Mouse (Mus musculus): ENCODE data around the gene Itih3.

Gene Itih3

DNA sequence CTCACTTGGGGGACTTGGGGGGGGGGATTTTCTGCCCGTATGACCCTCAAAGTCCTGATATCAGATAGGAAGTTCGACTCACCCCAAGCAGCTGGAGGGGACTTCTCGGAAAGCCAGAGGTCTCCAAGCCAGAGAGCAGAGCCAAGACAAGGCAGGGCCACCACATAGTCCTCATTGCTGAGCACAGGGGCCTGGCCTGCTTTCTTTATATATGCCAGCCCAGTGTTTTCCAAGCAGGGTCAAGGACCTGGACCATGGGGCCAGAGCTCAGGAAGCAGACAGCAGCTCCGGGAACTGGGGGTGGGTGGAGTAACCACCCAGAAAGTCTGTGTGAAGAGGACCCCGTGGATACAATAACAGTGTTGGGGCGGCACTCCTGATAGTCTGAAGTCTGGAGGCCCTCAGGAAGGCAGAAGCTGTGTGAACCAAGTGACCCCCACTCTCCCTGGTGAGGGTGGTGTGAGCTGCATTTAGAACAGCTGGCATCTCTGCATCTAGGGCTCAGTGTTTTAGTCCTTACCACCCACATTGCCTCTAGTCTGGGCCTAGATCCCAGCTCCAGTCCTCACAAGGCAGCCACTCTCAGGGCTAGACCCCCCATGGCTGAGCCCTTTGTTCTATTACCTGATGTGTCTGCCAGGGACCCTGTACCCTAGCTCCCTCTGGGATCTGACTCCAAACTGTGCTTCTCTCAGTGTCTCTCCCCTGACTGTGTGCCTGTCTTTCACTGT is at the start of gene Itih3:
TSS of gene Itih3 (minus strand) at position 386 of the 731 bp plus-strand sequence.
- DNase-seq (ENCODE audit: low read depth) = no peak

DNA sequence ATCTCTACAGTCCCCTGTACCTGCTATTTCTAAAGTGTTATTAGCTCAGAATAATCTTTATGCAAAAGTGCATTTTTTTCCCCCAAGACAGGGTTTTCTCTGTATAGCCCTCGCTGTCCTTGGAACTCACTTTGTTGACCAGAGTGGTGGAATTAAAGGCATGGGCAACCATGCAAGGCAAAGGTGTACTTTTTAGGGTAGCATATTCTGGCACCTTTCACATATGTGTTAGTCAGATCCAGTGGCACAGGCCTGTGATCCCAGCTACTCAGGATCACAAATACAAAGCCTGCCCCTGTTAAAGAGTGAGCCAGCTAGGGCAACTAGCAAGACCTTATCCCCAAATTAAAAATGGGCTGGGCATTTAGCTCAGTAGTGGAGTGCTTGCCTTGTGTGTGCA is 36.8 kb upstream of the Itih3 start:
- no peak for DNase-seq (ENCODE audit: low read depth)

DNA sequence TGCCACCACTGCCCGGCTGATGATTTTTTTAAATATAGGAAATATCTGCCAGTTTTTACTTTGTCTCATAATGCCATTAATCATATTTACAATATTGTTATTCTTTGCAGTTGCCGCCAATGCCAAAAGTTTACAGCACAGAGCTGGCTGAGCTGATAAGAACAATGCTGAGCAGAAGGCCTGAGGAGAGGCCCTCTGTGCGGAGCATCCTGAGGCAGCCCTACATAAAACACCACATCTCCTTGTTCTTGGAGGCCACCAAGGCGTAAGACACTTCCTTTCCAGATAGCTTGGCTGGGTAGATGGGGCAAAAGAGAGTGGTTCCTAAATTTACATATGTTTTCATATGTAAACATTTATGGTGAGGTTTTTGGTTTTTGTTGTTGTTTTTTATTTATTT is 35.5 kb upstream of the Itih3 start:
- DNase-seq (ENCODE audit: low read depth) = no peak

DNA sequence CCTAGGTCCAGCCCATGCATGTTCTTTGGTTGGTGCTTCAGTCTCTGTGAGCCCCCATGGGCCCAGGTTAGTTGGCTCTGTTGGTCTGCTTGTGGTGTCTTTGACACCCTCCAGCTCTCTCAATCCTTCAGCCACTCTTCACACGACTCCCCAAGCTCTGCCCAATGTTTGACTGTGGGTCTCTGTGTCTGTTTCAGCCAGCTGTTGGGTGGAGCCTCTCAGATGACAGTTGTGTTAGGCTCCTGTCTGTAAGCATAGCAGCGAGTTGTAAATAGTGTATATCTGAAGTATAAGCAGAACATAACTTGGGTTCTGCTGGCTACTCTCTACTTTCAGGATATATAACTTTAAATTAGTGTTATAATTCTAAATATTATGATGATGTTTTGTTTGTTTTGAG is 35.0 kb upstream of the Itih3 start:
- DNase-seq (ENCODE audit: low read depth) = no peak

DNA sequence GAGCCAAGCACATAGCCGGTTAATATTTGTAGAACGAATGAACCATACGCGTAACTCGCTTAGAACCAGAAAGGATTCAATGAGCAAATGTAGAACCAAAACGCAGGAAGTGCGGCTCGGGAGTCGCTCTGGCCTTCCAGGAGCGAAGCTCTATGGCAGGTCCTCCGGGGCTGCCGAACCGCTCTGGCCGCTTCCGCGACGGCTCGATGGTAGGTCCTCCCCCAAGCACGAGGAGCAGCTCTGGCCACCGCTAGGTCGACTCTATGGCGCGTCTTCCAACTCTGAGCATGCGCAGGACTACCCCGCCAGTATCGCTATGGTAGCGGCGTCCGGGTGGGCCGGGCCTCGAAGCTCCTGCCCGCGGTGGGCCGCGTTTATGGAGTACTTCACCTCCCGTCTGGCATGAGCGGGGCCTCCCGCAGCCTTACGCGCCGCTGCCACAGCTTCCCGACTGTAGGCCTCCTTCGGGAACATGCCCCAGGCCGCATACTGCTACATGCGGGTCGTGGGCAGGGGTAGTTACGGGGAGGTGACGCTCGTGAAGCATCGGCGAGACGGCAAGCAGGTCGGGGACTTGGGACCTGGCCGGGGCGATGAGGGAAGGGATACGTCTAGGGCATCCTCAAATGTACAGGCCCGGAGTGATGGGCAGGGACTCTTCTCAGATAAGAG is 27.7 kb upstream of the Itih3 start, which contains the start of gene Nek4:
TSS of gene Nek4 (plus strand) at position 224 of the 672 bp plus-strand sequence.
- DNase-seq (ENCODE audit: low read depth) = peak; percentile 96

DNA sequence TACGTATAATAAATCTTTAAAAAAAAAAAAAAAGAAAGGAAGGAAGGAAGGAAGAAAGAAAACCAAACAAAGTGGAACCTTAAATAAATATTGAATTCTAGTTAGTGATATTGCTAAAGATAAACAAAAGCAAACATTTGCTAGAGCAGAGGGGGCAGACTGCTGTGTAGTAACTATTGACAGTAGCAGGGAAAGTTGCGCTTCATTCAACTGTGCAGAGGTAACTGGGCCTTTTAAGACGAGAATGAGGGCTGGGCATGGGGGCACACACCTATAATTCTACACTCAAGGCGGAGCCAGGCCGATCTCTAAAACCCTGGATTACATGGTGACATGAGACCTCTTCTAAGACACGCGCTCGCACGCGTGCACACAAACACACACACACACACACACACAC is 26.4 kb upstream of the Itih3 start:
- no peak for DNase-seq (ENCODE audit: low read depth)

DNA sequence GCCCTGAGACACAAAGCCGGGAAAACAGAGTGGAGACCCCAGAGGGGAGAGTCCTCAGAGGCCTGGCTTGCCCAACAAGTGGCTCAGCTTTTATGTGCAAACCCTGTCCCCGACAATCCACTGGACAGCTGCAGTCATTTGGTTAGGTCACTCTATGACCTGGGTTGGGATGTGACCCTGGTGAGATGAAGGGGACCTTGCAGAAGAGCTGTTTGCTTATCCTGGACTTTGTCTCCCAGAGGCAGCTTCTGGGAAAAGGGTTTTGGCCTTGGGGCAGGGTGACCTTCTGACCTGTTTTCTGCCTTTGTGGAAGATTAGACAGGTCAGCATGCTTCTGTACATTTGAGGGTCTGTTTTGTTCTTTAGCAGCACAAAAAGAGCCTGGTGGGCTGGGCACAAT is 21.2 kb upstream of the Itih3 start:
- DNase-seq (ENCODE audit: low read depth) = no peak

DNA sequence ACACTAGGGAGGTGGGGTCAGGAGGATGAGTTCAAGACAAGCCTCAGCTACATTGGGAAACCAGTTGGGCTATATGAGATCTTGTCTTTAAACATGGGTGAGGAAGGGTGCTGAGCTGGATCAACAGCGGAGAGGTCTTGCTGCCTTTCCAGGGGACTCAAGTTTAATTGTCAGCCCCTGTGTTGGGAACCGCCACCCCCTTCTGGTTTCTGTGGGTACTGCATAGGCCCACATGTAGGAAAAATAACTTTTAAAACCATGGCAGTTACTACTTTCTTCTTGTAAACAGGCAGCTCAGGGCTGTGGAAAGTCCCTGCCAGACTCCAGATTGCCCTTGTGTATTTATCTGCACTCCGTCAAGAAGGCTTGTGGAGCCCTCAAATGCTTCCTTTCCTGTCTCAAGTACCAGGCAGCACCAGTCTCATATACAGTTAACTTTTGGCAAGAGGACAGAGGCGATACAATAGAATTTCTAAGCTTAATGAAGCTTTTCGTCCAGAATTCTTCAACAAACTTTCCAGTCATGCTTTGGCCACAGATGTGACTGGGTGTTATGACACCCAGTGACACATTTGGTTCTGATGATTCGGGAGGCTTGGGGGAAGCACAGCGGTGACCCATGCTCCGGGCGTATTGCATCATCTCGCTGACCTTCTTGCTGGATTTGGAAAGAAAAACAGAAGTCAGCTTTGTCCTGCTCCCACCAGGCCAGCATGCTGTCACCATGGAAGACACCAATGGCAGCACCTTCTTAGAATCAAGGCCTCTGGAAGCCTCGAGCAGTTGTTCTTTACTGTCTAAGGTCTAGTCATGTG is 20.5 kb upstream of the Itih3 start:
- peak; percentile 85 for DNase-seq (ENCODE audit: low read depth)

DNA sequence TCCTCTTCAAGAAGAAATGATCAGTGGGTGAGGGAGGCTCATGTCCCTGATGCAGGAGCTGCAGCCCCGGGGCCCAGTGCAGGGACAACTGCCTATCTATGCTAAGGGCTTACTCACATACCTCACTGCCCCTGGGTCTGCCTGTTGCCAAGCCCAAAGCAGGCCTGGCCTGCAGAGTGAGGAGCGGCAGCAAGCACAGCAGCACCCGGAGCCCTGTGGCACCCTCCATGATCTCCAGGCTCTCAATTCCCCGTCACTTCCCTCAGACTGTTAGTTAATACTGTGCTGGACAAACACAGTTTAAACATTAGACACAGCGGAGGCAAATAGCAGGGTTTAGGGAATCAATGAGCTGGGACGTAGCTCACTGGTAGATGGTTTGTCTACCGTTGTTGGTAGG is 19.5 kb upstream of the Itih3 start, which contains the start of gene Itih1:
TSS of gene Itih1 (minus strand) at position 252 of the 400 bp plus-strand sequence.
- DNase-seq (ENCODE audit: low read depth) = no peak

DNA sequence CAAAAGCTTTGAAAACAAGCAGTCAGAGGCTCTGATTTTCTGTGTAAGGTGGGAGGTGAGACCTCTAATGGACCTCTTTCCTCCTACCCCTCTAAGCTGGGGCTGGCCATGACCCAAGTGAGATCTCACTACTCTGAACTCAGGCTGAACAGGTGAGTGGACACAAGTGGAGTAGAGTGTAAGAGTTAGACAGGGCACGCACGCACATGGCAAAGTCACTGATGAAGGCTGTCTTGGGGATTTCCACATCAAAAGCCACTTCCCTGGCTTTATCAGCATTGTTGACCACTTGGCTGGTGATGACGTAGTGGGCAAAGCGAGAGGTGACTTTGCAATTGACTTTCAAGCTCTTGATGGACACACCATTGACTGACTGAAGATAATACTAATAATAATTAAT is 18.7 kb upstream of the Itih3 start:
- no peak for DNase-seq (ENCODE audit: low read depth)

DNA sequence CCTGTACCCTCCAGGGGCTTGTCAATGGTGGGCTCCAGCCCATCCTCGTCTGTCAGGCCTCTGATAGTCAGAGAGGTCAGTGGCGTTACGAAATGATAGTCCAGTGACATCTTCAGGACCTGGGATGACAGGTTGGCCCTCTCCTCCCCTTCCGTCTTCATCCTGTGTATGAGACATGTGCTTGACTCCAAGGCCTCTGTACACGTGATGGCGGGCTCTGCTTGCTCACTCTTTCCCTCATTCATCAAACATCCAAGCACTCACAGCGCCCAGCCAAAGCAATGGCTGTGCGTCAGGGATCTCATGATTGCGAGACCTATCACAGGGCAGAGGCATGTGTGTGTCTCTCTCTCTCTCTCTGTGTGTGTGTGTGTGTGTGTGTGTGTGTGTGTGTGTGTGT is 9.8 kb upstream of the Itih3 start:
- peak; percentile 38 for DNase-seq (ENCODE audit: low read depth)

DNA sequence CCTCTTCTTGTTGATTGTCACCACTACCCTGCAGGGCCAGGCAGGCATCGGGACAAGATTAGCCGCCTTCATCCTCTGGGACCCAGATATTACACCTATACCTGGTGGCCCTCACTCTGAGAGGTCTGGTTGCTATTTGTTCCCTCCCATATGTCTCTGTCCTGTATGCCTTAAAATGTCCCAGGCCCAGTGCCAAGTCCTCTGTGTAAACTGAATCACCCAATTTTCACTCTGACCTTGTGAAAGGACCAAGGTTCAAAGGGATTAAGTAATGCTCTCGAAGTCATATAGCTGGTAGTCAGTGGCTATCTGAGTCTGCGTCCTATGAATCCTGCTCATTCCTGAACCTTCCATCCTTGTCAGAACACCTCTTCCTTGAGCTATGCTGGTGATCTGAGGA is 6.8 kb upstream of the Itih3 start:
- DNase-seq (ENCODE audit: low read depth) = peak; percentile 15

DNA sequence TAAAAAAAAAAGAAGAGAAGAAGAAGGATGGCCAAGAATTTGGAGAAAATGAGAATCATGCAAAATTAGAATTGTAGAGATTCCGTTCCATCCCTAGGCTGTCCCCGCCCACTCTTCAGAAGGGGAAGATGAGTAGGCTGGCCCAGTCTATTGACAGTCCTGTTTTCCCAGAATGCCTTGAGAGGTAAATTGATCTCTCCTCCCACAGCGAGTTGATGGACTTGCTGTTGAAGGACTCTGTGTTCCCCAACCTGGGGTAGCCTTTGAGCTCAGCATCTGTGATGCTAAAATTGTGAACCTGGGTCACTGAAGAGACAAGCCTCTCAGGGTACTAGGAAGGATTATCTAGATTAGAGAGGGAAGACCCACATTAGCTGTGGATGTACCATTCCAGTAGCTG is 1.9 kb upstream of the Itih3 start:
- no peak for DNase-seq (ENCODE audit: low read depth)

DNA sequence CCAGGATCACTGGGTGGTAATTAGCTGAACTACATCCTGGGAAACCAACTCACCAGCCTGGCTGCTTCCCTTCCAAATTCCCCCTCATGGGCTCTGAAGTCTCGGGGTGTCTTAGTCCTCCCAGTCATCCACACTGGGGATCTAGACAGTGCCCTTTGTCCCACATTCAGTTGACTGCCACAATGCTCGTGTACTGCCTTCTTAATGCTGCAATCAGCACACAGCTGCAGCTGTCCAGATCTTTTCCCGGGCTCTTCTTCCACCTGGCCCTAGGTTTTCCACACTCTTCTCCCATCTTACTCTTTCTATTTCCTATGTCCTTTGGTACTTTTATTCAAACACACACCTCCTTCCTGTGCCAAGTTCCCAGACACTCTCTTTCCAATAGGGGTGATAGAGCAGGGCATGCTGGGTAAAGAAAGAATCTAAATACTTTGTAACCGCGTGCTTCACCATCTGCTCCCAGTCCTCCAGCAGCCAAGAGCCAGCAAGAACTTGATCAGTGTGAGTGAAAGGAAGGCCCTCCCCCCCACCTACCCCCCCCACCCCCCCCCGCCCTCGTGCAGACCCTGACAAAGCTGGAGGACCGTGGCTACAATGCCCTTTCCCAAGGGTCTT is 1.4 kb downstream of the Itih3 start:
- DNase-seq (ENCODE audit: low read depth) = no peak

DNA sequence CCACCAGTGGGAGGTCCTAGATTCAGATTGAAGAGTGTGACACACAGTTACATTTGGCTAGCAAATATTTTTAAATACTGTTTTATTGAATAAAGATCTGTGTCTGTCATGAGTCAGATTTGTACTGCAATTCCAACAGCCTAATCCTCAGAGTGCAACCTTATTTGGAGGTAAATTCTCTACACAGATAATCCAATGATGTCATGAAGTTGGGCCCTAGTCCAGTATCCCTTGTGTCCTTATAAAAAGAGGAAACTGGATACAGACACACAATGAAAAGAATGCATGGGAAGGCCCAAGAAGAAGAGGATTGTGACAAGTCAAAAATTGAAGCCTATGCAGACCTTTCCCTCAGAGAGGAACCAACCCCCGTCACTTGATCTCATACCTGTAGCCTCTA is 7.0 kb downstream of the Itih3 start:
- DNase-seq (ENCODE audit: low read depth) = peak; percentile 82

DNA sequence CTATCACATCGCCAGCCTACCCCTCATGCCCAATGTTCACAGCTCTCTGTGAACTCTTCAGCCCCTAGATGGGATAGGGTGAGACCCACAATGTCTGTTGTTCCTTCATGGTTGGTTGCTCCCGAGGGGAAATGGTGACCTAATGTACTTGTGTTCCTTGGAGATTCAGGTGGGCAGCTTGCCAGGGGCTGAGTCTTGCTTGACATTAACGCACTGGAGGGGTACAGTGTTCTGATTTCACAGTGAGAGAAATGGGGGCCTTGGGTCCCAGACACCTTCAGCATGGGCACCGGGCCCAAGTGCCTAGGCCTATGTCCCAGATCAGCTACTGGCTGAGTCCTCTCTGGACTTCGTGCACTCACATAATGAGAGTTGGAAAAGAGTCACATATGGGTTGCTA is 10.2 kb downstream of the Itih3 start:
- DNase-seq (ENCODE audit: low read depth) = no peak

DNA sequence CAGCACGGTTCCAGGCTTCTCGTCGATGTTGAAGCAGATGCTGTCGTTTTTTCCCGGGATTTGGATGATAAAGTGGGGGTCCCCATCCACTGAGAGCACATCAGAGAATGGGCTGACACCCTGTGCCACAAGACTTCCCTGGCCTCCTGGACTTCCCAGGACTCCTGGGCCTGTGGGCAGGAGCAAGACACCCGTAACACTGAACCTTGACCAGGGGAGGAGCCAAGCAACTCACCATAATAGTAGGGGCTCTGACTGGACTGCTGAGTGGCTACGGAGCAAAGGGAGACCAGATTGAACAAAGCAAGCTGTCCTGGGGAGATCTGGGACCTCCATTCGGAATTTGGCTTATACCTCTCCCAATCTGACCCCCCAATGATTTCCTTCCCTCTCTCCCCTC is 10.9 kb downstream of the Itih3 start:
- DNase-seq (ENCODE audit: low read depth) = no peak

DNA sequence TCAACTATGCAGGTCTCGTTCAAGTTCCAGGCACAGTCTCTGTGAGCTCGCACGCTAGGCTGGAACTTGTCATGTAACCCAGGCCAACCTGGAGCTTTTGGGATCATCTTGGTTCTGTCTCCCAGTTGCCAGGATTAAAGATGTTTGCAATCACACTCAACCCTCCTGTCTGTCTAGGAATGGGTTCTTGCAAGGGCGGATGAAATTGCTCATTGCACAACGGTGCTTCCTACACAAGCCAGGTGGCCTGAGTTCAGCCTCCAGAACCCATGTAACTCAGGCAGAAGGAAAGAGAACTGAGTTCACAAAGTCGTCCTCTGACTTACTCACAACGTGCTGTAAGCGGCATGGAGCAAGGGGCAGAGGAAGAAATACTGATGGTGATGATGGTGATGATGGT is 12.4 kb downstream of the Itih3 start:
- peak; percentile 62 for DNase-seq (ENCODE audit: low read depth)

DNA sequence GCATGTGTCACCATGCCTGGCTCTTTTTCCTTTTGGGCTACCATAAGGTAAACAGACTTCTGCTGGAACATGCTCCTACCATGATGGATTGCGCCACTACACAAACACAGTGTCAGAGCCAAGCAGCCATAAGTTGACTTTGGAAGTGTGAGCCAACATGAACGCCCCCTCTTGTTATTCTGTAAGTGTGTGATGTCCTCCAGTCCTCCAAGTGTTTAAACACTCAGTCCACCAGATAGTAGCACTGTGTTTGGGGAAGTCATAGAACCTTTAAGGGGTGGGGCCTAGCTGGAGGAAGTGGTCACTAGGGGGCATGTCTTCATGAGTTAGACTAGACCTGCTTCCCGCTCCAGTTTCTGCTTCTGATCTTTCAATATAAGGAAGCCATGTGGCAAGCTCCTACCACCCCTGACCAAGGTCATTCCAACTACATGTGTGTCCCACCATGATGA is 15.7 kb downstream of the Itih3 start:
- DNase-seq (ENCODE audit: low read depth) = peak; percentile 78

DNA sequence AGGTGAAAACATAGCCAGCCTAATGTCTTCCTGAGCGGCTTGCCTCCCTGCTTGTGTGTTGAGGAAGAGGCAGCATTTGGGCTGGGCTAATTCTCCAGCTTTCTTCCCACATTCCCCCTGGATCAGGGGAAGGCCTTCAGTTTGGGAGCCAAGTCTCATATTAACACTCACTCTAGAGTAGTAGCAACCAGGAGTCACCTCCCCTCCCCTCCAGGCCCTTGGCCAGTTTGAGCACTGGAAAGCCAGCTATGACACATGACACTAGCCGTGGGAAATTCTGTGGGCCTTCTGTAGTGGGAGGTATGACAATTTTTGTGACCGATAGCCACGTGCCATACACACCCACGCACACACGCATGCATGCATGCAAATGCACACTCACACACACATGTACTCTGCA is 17.6 kb downstream of the Itih3 start:
- DNase-seq (ENCODE audit: low read depth) = no peak

DNA sequence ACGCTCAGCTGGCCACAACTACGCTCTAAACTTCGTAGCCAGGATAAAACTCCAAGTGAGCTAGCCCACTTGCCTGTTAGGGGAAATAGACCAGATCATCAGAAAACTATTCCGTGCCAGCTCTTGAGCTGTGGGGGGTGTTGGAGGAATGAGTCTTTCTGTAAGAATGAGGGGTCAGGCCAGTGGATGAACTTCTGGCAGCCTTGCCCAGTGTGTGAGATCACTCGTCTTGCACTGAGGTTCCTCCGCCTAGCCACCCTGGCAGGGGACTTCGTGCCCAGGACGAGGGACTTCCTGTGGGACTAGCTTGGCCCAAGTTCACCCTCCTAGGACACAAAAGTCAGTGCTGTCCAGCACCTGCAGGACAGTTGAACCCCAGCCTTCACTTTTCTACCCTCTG is 19.3 kb downstream of the Itih3 start:
- DNase-seq (ENCODE audit: low read depth) = peak; percentile 92

DNA sequence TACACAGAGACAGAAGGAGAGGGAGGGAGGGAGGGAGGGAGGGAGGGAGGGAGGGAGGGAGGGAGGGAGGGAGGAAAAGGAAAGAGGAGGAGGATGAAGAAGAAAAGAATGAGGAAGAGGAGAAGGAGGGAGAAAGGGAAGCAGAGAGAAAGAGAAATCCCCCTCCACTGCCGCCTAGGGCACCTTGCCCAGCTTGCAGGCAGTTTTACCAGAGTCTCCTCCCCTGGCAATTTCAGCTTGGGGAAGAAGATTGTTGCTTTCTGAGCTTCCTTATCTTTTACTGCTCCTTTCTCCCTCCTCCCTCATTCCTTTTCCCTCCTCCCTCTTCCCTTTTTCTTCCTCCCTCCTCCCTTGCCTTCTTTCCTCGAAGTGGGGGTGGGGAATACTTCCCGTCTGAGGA is 20.5 kb downstream of the Itih3 start:
- DNase-seq (ENCODE audit: low read depth) = peak; percentile 49
